Mouse (Mus musculus) monocyte, adult 5-6 weeks (primary cell): ENCODE measurements around the gene Cd69. TPM values are rescaled to one million over a fixed set of nuclear protein-coding genes. Genes with fewer than 3 reads are reported as not detected.

Experiments used
- ATAC-seq: fragments of 153-309, 156-312 bp; replicated peaks from 2 replicates; pipeline ENCODE4 v1.8.0; 2017; ENCODE audit warnings: mild to moderate bottlenecking; ENCODE audit not compliant: low TSS enrichment, insufficient number of reproducible peaks, severe bottlenecking, poor library complexity, low FRiP score
- total RNA-seq: library from RNA; stranded (forward); fragments of 200-1000, 200-491, 200-594 nt; gene quantifications from 3 replicates; pipeline ENCODE4 v1.2.3, GENCODE M21; 2017

Cd69 gene
- total RNA-seq = 122 to 324 TPM (median 301 TPM) in 3 replicates

GRCm38 (mm10) chr6:129275220-129275619, at the start of gene Cd69:
Gene Cd69 (minus strand): TSS chr6:129275436.
- peak; percentile 84 for ATAC-seq

DNA sequence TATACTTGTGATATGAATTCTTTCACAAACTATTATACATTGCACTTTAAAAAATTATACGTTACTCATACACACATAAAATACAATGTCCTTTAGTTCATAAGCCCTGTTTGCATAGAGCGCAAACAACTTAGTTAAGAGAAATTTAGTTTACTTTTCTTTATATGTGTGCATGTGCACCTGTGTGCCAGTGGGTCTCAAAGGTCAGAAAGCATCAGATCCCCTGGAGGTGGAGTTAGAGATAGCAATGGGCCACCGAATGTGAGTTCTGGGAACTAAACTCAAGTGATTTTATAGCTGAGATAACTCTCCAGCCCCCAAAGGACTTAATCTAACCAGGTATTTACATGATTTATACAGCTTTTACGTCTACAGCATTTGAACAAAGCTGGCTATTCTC, 44.1 kb upstream of the Cd69 start:
- ATAC-seq = no peak

- no peak for ATAC-seq
Observed at GRCm38 (mm10) chr6:129318395-129318794, 43.2 kb upstream of the Cd69 start.

- ATAC-seq = no peak
Observed at GRCm38 (mm10) chr6:129316463-129316862, 41.2 kb upstream of the Cd69 start.

DNA sequence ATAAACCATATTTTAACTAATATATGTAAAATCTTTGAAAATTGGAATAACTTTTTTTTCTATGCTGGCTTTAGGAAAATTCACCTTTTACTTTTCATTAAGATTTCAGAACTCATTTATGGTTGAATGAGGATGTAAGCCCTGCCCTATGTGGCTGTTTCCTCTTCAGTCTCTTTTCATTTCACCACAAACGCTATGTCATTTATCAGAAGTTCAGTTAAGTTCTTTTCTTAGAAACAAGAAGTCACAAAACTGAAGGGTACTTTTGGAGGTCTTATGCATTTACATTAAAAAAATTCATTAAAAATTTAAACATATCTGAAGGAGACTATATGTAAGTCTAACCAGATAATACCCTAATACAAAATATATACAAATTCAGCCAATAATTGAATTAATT, 40.5 kb upstream of the Cd69 start:
- no peak for ATAC-seq

DNA sequence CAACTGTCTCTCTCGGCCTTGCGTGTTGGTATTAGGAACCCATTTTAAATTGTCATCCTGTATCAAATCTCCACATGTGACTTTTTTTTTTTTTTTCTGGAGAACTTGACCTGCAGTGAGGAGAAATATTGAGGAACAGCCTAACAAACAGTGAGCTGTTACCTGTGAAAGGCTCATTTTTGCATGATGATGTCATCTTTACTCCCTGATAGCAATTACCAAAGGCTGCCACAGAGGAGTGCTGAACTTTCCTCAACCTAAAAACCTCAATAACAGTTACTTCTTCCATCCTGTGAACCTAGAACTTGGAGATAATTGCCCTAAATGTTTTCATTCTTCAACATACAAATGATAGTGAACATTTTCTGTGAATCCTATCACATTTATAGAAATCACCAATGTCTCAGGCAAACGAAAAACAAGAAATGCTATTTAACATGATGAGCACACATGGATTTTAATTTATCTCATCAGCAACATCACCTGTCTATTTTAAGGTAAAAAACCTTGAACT, 39.5 kb upstream of the Cd69 start:
- ATAC-seq = no peak

GRCm38 (mm10) chr6:129312499-129312898, 37.3 kb upstream of the Cd69 start:
- ATAC-seq = no peak

DNA sequence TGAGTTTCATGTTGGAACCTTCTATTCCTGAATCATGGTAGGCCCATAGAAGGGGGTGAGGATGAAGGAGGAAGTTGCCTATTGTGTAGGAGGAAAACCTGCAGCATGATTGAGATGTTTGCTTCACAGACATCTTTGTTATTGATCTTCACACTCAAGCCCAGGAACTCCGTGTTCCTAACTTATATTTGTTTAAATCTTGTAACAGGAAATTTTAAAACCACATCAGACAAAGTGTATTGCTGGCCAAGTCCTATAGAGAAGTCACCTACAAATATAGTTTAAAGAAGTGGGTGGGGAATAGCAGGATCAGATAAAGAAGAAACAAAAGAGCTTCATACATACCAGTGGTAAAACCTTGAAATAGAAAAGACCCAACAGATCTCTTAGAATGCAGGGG, 28.9 kb upstream of the Cd69 start:
- no peak for ATAC-seq

- ATAC-seq = no peak
Observed at GRCm38 (mm10) chr6:129288708-129289107, 13.5 kb upstream of the Cd69 start.

DNA sequence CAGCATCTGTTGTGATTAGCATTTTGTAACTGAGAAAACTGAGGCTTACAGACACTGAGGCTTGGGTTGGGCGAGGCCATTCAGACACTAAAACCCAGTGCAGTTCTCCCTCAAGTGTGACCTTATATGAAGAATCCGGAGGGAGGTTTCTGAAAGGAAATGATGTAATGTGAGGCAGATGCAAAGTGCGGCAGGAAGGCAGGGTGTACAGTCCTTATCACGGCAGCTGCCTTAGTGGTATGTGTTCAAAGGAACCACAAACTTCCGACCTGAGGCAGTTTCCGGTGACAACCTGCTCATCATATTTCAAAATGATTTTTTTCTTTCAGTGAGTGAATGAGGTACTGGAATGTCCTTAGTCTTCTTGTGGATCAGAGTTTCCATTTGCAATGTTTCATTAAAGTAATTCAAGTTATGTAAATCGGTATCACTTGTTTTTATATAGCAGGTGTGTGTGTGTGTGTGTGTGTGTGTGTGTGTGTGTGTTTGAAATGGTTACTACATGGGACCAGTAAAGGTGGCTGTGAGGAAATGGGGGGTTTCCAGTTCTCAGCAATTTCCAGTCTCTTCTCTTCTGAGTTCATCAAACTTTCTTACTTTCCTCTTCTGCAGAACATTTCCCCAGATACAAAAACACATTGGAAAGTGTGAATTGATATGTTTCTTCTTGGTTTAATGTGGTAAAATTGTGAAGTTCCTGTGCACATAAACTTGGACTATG, 9.3 kb upstream of the Cd69 start:
- peak; percentile 99 for ATAC-seq

DNA sequence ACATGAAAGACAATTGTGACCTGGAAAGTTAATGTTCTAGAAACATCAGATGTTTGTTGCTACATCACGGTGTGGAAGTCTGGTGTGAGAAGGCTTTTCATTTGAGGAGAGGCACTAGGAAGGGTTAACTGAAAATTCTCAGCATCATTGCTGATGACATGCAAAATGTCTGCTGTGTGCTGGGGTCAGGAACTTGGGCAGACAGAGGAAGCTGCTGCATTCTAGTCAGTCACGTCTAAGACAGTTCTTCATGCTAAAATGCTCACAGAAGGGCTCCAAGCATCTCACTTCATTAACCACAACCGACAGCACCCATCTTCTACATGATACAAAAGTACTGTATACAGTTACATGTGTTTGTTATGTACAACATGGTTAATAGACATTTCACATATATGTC, 8.0 kb upstream of the Cd69 start:
- ATAC-seq = no peak; the same call in 1 of the 2 replicates

- no peak for ATAC-seq
Observed at GRCm38 (mm10) chr6:129276483-129276882, 1.2 kb upstream of the Cd69 start.

- no peak for ATAC-seq
Observed at GRCm38 (mm10) chr6:129275624-129276203, 478 bp upstream of the Cd69 start.

DNA sequence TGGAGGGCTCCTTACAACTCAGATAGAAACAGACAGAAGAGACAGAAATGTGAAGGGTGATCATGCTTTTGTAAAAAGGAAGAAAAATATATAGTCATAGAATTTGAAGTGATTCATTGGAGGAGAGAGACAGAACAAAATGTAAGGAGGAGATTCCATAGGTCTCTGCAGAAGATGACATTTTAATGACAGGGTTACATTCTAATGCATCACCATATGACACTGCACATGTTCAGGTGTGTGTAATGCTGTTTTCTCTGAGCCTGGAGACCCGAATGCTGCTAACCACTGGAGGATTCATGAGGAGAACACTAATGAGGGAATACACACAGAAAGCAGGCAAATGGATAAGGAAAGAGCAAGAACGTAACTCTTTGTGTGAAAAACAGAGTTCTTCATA, 760 bp downstream of the Cd69 start:
- ATAC-seq = no peak

GRCm38 (mm10) chr6:129273662-129274061, 1.6 kb downstream of the Cd69 start:
- ATAC-seq = peak; percentile 66

DNA sequence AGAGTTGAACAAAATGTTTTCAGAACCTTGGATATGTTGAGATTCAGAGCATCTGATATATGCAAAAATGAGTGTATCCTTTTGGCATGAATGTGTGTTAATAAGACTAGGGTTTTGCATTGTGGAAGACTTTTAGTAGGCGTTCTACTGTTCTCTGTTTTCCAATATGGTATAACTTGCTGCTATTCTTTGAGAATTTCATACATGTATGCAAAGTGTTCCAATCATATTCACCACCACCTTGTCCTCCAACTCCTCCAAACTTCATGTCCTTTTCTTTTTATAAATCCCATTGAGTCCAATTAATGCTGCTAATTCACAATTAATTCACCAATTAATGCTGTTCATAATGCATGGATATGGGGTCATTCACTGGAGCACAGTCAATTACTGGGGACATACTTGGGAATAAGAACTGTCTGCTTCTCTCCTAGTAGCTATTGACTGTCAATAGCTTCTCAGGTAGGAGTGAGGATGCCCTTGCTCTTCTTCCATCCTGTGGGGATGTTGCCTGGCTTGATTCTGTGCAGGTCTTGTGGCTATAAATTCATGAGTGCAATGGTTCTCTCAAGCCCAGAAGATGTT, 8.7 kb downstream of the Cd69 start:
- no peak for ATAC-seq

GRCm38 (mm10) chr6:129265821-129266220, 9.4 kb downstream of the Cd69 start:
- no peak for ATAC-seq

DNA sequence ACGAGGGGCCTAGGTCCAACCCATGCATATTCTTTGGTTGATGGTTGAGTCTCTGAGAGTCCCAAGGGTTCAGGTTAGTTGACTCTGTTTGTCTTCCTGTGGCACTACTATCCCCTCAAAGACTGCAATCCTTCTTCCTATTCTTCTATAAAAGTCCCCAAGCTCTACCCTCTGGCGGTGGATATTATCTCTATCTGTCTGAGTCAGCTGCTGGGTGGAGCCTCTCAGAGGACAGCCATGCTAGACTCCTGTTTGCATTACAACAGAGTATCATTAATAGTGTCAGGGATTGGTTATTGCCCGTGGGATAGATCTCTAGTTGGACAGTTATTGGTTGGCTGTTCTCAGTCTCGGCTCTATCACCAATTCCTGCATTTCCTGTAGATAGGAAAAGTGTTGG, 14.3 kb downstream of the Cd69 start:
- ATAC-seq = no peak

DNA sequence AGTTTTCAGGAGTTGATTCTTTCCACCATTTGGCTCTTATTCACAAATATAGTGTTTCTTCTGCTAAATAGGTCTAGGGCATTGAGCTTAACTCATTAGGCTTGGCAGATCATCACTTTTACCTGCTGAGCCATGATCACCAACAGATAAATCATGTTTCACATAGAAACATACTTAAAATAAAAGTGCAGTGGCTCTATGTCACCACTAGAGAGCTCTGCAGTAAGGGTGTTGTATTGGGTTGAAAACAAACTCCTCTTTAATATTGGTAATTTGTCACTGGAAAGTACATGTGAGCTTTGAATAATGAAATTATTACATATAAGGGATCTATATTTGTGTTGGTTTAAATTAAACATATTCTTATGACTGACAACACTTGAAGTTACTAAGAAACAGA, 15.2 kb downstream of the Cd69 start:
- ATAC-seq = 0 out of 2 replicates have a peak, but pooled peaks have one; percentile 54

GRCm38 (mm10) chr6:129256018-129256417, 19.2 kb downstream of the Cd69 start:
- ATAC-seq = peak; percentile 50; the same call in 1 of the 2 replicates
